Mouse (Mus musculus) retina, adult 2 months (tissue): ENCODE measurements around the gene Agtrap.

Experiments
- DNase-seq: peaks from one replicate; pipeline ENCODE4 v3.0.0-alpha.2; 2012; ENCODE audit warnings: low read depth, low spot score

The Agtrap gene

GRCm38 (mm10) chr4:148075259-148075658, 12.6 kb downstream of the Agtrap start:
- peak; percentile 54 for DNase-seq

- no peak for DNase-seq
These were observed 13.2 kb downstream of the Agtrap start for GRCm38 (mm10) chr4:148074521-148075189.

- DNase-seq = no peak
These were observed 16.3 kb downstream of the Agtrap start for GRCm38 (mm10) chr4:148071508-148071907.

- no peak for DNase-seq
These were observed 18.1 kb downstream of the Agtrap start for GRCm38 (mm10) chr4:148069602-148070218.

GRCm38 (mm10) chr4:148067346-148067745, 20.5 kb downstream of the Agtrap start:
- no peak for DNase-seq

- DNase-seq = no peak
These were observed 21.5 kb downstream of the Agtrap start for GRCm38 (mm10) chr4:148066401-148066744.

- DNase-seq = no peak
These were observed 22.0 kb downstream of the Agtrap start for GRCm38 (mm10) chr4:148065702-148066400.

- no peak for DNase-seq
These were observed 26.7 kb downstream of the Agtrap start for GRCm38 (mm10) chr4:148061086-148061480.

GRCm38 (mm10) chr4:148060120-148061085, 27.4 kb downstream of the Agtrap start:
- DNase-seq = no peak

GRCm38 (mm10) chr4:148058993-148059392, 28.8 kb downstream of the Agtrap start:
- no peak for DNase-seq

GRCm38 (mm10) chr4:148058218-148058819, 29.5 kb downstream of the Agtrap start:
- DNase-seq = no peak

- DNase-seq = no peak
These were observed 30.1 kb downstream of the Agtrap start for GRCm38 (mm10) chr4:148057661-148058209.

GRCm38 (mm10) chr4:148056801-148057200, 31.0 kb downstream of the Agtrap start:
- no peak for DNase-seq

GRCm38 (mm10) chr4:148056246-148056645, 31.6 kb downstream of the Agtrap start:
- no peak for DNase-seq

- no peak for DNase-seq
These were observed 32.7 kb downstream of the Agtrap start for GRCm38 (mm10) chr4:148054961-148055695.

- DNase-seq = no peak
These were observed 34.4 kb downstream of the Agtrap start for GRCm38 (mm10) chr4:148053417-148053920.

GRCm38 (mm10) chr4:148052976-148053375, 34.9 kb downstream of the Agtrap start:
- DNase-seq = no peak

- DNase-seq = no peak
These were observed 35.9 kb downstream of the Agtrap start for GRCm38 (mm10) chr4:148051886-148052285.

GRCm38 (mm10) chr4:148051046-148051776, 36.6 kb downstream of the Agtrap start:
- DNase-seq = no peak
